Mouse (Mus musculus) forebrain, embryonic 11.5 days (tissue): ENCODE results near the gene Rnf115. TPM values are rescaled to one million over a fixed set of nuclear protein-coding genes. Genes with fewer than 3 reads are reported as not detected.

Experiments used
- ATAC-seq: fragments of 200-750 bp; cut with Nextera tagmentation; replicated peaks from 2 replicates; pipeline ENCODE4 v1.8.0; 2017; ENCODE audit warnings: moderate TSS enrichment; ENCODE audit not compliant: low FRiP score
- DNase-seq: peaks from one replicate; pipeline ENCODE4 v3.0.0-alpha.2; 2017; ENCODE audit warnings: low spot score
- H3K27ac ChIP-seq: fragments of 300-500 bp; sonication (generic); 2 replicates; pipeline ENCODE4 v1.5.1; 2014; ENCODE audit warnings: low read depth, low read length
- H3K27me3 ChIP-seq: fragments of 300-500 bp; sonication (generic); 2 replicates; pipeline ENCODE4 v1.6.1; 2014; ENCODE audit warnings: mild to moderate bottlenecking, low read length, mixed read lengths; ENCODE audit not compliant: control insufficient read depth, insufficient read depth
- H3K36me3 ChIP-seq: fragments of 300-500 bp; sonication (generic); 2 replicates; pipeline ENCODE4 v1.6.1; 2014; ENCODE audit warnings: mild to moderate bottlenecking, low read length, moderate library complexity, mixed read lengths; ENCODE audit not compliant: control insufficient read depth, insufficient read depth
- H3K4me1 ChIP-seq: fragments of 300-500 bp; sonication (generic); replicated peaks from 2 replicates; pipeline ENCODE4 v1.6.1; 2014; ENCODE audit warnings: low read length, mixed read lengths; ENCODE audit not compliant: control insufficient read depth, insufficient read depth
- H3K4me2 ChIP-seq: fragments of 300-500 bp; sonication (generic); 2 replicates; pipeline ENCODE4 v1.6.1; 2014; ENCODE audit warnings: low read depth, mild to moderate bottlenecking, low read length, moderate library complexity, mixed read lengths; ENCODE audit not compliant: severe bottlenecking
- H3K4me3 ChIP-seq: fragments of 300-500 bp; sonication (generic); 2 replicates; pipeline ENCODE4 v1.5.1; 2014; ENCODE audit warnings: low read depth, low read length
- H3K9ac ChIP-seq: fragments of 300-500 bp; sonication (generic); 2 replicates; pipeline ENCODE4 v1.6.1; 2014; ENCODE audit warnings: low read length
- H3K9me3 ChIP-seq: fragments of 300-500 bp; sonication (generic); 2 replicates; pipeline ENCODE4 v1.6.1; 2016; ENCODE audit warnings: low read length, mixed read lengths; ENCODE audit not compliant: control insufficient read depth
- WGBS: fragments of 180-500 bp; shearing (Covaris S2); extraction: QIAGEN DNeasy Blood & Tissue Kit; methylation state at CpG from one replicate; pipeline ENCODE4 v1.1.7; 2014; 5-methylcytosine and 5-hydroxymethylcytosine counted together
- polyA plus RNA-seq: library from polyadenylated mRNA; unstranded; fragments of >200 nt; fragmentation: Nextera tagmentation; extraction: Ambion mirVana; gene quantifications from 2 replicates; pipeline ENCODE4 v1.2.1, GENCODE M21; 2014

Gene Rnf115
- polyA plus RNA-seq, 1 experiment from 2014 or later, result 95.3 TPM

DNA sequence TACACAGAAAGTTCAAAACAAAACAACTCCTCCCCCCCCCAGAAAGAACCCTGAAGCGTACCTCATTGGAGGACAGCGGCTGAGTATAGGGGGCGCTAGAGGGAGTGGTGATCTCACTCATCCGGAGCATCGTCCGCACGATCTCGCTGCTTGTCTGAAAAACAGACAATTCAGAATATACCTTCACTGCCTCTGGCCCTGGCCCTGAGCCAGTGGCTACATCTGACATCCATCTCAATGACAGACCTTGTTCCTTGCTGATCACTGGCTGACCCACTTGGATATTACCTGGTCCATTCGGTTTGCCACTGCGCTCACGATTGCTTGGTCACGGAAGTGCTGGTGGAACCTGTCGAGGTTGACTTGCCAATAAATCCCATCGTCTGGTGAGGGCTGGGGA, 8.3 kb upstream of the Rnf115 start:
- Histone ChIP-seq H3K9ac (no peak overlapping the region), H3K4me1 (no peaks in the 10 kb centered on the region), H3K27ac (no peak overlapping the region), H3K27me3 (no peaks in the 10 kb centered on the region), H3K4me2 (no peak overlapping the region), H3K4me3 (no peak overlapping the region), H3K9me3 (no peaks in the 10 kb centered on the region), H3K36me3 (no peaks in the 10 kb centered on the region; the same call in 1 of the 2 replicates)
- ATAC-seq, result no peak
- WGBS, result 30% methylated on average over 14 of the region's 14 CpGs
- DNase-seq, result peak; percentile 74

DNA sequence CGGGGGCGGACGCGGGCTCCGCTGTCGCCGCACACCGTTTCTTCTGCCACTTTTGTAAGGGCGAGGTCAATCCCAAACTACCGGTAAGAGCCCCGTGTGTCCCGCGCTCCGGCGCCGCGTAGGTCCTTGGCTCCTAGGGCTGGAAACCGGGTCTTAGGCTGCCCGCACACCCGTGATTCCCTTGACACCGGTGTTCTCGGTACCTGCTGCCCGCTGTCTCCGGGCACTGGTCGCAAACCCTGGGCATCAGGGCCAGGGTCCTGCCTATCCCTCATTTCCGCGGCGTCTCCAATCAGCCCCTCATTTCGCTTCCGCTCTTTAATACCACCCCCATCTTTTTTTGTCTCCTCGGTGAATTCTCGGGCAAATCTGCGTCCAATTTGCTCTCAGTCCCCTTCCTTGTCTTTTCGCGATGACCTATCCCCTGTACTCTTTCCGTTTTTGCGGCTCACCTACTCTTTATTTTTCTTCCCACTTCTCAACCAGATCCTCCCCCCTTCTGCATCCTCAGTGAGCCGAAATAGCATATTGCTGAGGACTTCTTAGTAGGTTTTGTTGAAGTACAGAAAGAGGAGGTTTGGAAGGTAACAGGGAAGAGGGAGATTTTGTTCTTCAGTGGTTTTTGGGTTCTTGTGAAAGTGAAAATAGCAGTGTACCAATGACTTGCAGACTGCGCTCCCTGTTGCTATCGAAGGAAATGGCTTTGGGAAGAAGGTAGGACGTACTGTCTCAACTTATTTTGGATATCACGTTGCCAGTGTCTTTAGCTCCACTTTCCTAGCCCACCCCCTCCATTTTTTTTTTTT, 567 bp downstream of the Rnf115 start:
- H3K36me3 ChIP-seq, result no peaks in the 10 kb centered on the region; the same call in 1 of the 2 replicates
- peak; percentile 63 for ATAC-seq
- peak overlapping the region; percentile 58 for H3K4me2 ChIP-seq
- H3K9ac ChIP-seq, result peak overlapping the region; percentile 68
- peak overlapping the region; percentile 90 for H3K4me3 ChIP-seq
- H3K27me3 ChIP-seq, result no peaks in the 10 kb centered on the region
- peak overlapping the region; percentile 50; the same call in 1 of the 2 replicates for H3K27ac ChIP-seq
- DNase-seq, result no peak
- peaks cover 9% of the 10 kb centered on the region; the same call in 1 of the 2 replicates for H3K4me1 ChIP-seq
- under 1% methylated on average over 36 of the region's 42 CpGs for WGBS
- no peaks in the 10 kb centered on the region for H3K9me3 ChIP-seq

DNA sequence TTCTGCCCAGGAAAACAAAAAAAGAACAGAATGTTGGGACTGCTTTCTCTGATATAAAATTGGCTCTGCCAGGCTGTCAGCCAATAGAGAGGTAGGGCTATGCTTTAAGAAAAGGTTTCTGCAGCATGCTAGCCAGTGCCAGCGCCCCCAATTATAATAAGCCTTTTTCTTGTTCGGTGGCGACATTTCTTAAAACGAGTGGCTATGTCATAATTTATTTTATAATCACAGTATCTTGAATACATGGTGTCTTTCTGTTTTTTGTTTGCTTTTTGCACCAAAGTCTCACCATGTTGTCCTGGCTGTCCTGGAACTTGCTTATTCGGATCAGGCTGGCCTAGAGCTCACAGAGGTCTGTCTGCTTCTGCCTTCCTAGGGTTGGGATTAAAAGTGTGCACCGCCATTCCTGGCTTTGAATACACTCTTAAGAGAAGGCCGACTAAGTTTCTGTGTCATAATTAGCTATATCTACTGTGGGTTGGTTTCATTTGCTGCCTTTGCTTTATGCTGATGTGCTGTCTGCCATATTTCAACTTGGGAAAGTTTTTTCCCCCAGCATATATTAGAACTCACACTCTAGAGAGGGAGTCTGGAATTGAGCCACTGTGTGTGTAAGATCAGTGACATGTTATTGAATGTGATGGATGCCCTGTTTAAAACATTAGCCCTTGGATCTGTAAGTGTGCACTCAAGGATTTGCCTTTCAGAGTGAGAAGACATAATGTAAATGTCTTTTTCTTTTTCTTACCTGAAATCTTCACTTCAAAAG, 1.4 kb downstream of the Rnf115 start:
- 47% methylated on average over 7 of the region's 7 CpGs for WGBS
- Histone ChIP-seq H3K9me3 (no peaks in the 10 kb centered on the region), H3K4me3 (peak overlapping the region; percentile 90), H3K9ac (peak overlapping the region; percentile 68), H3K27ac (no peak overlapping the region), H3K36me3 (no peaks in the 10 kb centered on the region), H3K27me3 (no peaks in the 10 kb centered on the region), H3K4me2 (peak overlapping the region; percentile 58), H3K4me1 (peaks cover 9% of the 10 kb centered on the region; the same call in 1 of the 2 replicates)
- ATAC-seq (no peak), DNase-seq (no peak)

DNA sequence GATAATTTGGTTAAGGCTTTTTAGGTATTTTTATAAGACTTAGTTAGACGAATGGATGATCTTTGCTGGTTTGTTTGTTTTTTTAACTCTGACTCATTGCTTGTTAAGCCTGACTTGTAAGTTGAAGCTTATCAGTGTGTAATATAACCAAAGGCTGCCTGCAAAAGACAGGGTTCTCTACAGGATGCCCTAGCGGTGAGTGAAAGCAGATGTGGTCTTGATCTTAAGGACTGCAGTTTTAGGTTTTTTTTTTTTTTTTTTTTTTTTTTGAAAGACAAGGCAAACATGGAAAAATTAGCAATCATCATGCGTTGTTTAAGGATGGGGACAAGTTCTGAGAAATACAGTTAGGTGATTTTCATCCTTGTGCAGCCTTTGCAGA, 1.9 kb downstream of the Rnf115 start:
- Histone ChIP-seq H3K36me3 (no peaks in the 10 kb centered on the region), H3K27me3 (no peaks in the 10 kb centered on the region), H3K4me2 (no peak overlapping the region), H3K4me1 (peaks cover 9% of the 10 kb centered on the region; the same call in 1 of the 2 replicates), H3K27ac (no peak overlapping the region), H3K9ac (no peak overlapping the region), H3K4me3 (peak overlapping the region; percentile 90; the same call in 1 of the 2 replicates), H3K9me3 (no peaks in the 10 kb centered on the region)
- DNase-seq (no peak), ATAC-seq (no peak)
- WGBS, result 69% methylated on average over 3 of the region's 3 CpGs

DNA sequence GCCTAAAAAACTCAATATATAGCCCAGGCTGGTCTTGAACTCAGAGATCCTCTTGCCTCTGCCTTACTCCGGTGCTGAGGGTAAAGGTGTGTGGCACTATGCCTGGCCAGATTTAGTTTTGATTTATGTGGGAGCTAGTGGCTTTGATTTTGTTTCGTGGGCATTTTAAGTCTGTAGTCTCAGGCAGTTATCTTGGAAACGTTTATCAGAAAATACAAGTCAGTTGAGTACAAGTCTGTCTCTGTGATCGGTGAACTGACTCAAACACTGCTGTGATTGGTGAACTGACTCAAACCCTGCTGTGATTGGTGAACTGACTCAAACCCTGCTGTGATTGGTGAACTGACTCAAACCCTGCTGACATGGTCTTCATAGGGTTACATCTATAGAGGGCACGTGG, 3.3 kb downstream of the Rnf115 start:
- no peak overlapping the region for H3K9ac ChIP-seq
- no peaks in the 10 kb centered on the region for H3K27me3 ChIP-seq
- no peaks in the 10 kb centered on the region for H3K36me3 ChIP-seq
- H3K9me3 ChIP-seq, result no peaks in the 10 kb centered on the region
- H3K27ac ChIP-seq, result no peak overlapping the region
- peaks cover 9% of the 10 kb centered on the region; the same call in 1 of the 2 replicates for H3K4me1 ChIP-seq
- 80% methylated on average over 5 of the region's 5 CpGs for whole genome bisulfite sequencing
- ATAC-seq (no peak), DNase-seq (no peak)
- no peak overlapping the region for H3K4me3 ChIP-seq
- H3K4me2 ChIP-seq, result no peak overlapping the region

DNA sequence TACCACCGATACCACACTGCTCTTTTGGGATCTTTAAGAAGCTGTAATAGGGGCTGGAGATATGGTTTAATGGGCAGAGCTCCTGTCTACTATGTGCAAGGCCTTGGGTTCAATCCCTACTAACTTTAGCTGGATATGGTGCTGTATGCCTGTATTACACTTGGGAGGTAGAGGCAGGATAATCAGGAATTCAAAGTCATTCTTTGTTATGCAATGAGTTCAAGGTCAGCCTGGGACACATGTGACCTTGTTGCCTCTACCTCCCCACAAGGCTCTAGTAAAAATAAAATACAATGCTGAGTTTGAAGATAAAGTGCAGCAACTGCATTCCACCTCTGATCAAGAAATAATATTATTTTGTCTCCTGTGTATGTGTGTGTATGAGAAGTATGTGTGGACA, 6.5 kb downstream of the Rnf115 start:
- no peaks in the 10 kb centered on the region for H3K27me3 ChIP-seq
- H3K36me3 ChIP-seq, result no peaks in the 10 kb centered on the region
- no peak for ATAC-seq
- H3K4me3 ChIP-seq, result no peak overlapping the region
- no peak overlapping the region for H3K9ac ChIP-seq
- H3K9me3 ChIP-seq, result no peaks in the 10 kb centered on the region
- H3K4me1 ChIP-seq, result peaks cover 1% of the 10 kb centered on the region; the same call in 1 of the 2 replicates
- 96% methylated on average over 1 of the region's 1 CpGs for WGBS
- no peak overlapping the region for H3K27ac ChIP-seq
- DNase-seq, result no peak
- H3K4me2 ChIP-seq, result no peak overlapping the region

DNA sequence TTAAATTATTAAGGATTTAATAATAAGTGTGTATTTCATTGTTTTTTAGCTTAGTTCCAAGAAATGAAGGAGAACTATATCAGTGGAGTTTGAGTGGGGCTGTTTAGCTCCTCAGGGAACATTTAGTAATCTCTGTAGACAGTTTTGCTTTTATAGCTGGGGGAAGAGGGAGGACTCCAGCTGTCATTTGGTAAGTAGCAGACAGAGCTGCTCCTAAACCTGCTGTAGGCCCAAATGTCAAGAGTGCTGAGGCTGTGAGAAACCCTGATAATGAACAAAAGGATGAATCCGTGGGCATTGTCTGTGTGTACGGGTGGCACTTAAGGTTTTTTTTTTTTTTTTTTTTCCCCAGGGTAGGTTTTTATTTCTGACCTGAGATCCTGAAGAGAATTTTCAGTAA, 7.7 kb downstream of the Rnf115 start:
- ATAC-seq (no peak), DNase-seq (no peak)
- Histone ChIP-seq H3K4me2 (no peak overlapping the region), H3K36me3 (no peaks in the 10 kb centered on the region), H3K27ac (no peak overlapping the region), H3K4me1 (no peaks in the 10 kb centered on the region), H3K9ac (no peak overlapping the region), H3K4me3 (no peak overlapping the region), H3K27me3 (no peaks in the 10 kb centered on the region), H3K9me3 (no peaks in the 10 kb centered on the region)
- 81% methylated on average over 2 of the region's 2 CpGs for WGBS

DNA sequence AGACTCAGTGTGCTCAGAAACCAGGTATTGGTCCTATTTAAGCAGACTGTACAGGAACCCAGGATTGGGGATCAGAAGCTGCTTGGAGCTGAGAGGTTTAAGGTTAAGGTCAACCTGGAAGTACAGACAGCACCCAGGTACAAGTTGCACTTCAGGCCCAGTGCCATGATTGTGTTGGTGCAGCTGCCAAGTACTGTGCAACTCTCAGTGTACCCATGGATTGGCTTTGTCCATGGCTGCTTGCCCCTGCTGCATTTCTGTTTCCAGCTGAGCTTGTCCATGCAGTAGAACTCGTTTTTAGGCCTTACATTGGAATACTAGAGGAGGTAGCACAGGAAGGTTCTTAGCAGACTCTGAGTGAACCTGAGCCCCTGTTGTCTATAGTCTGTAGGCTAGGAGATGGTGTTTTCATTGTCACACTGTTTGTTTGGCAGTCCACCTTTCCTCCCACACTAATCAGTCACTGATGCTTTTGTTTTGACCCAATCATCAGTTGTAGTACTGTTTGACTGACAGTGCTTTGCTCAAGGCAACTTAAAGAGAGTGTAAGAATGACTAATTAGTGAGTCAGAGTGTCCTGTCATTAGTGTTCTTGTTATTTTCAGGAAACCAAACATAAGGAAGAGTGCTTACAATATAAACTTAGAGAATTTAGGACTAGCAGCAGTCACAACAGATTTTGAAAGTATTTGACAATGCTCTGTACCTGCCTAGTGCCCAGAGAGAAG, 9.7 kb downstream of the Rnf115 start:
- Histone ChIP-seq H3K4me1 (no peaks in the 10 kb centered on the region), H3K9me3 (no peaks in the 10 kb centered on the region), H3K36me3 (no peaks in the 10 kb centered on the region), H3K27me3 (no peaks in the 10 kb centered on the region), H3K9ac (no peak overlapping the region), H3K4me3 (no peak overlapping the region), H3K4me2 (no peak overlapping the region), H3K27ac (no peak overlapping the region)
- no peak for DNase-seq
- WGBS, result 48% methylated on average over 1 of the region's 1 CpGs
- ATAC-seq, result no peak
